ENCODE assay signal across 11 mouse cellular contexts in the genomic region with DNA sequence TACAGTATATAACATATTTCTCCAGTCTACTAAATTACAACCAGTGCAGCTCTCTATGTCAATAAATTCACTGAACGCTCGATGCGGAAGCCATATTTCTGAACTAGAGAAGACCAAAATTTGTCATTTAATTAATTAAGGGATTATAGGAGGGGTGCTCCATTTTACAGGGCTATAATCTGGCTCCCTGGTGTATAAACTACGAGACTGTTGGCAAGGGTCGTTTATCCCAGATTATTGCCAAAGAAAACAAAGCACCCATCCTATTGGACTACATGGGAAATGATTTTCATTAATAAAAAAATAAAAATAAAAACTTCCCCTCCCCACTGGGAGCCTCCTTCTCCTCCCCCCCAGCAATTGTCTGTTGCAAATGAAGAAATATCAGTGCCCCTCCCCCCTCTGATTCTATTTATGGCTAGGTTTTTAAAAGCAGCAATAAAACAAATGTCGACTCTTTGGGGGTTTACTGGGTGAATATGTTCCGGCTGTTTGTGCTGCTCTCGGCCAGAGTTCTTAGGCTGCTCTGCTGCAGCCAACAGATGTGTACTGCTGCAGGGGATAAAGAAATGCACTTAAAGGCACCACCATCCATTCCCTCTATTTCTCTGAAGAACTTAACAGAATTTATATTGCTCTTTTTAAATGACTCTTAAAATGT. TPM values are rescaled to one million over a fixed set of nuclear protein-coding genes. Genes with fewer than 3 reads are reported as not detected.
DNase-seq lines count a peak whose midpoint lies in the region; ATAC-seq and TF ChIP-seq lines count a peak whose summit lies in the region.
"Had no signal": no experiment of that assay in that cellular context is flagged by ENCODE, and none has a peak within 500 bp of the region (broad histone marks: within the 10 kb centered on the region; RNA-seq: fewer than 3 reads in every experiment).

No protein-coding gene starts in this region.

- 42% methylated on average over 8 of the region's 8 CpGs for WGBS in forebrain, embryonic 15.5 days
- WGBS in forebrain, embryonic 11.5 days = 71% methylated on average over 8 of the region's 8 CpGs
- 29% methylated on average over 8 of the region's 8 CpGs for WGBS in neural tube, embryonic 12.5 days
- WGBS in limb, embryonic 10.5 days = 47% methylated on average over 8 of the region's 8 CpGs
- 81% methylated on average over 8 of the region's 8 CpGs for WGBS in liver, embryonic 12.5 days (ENCODE audit: insufficient replicate concordance)
- WGBS in liver, postnatal 0 days (ENCODE audit: insufficient replicate concordance) = 82% methylated on average over 8 of the region's 8 CpGs

- peaks cover 21% of the 10 kb centered on the region for H3K4me1 ChIP-seq in forebrain, embryonic 15.5 days
- no peaks in the 10 kb centered on the region for H3K4me1 ChIP-seq in forebrain, embryonic 11.5 days (replicated peaks; ENCODE audit: control insufficient read depth, insufficient read depth, low read length)
- H3K4me1 ChIP-seq in neural tube, embryonic 12.5 days = peaks cover 8% of the 10 kb centered on the region
- H3K4me1 ChIP-seq in limb, embryonic 10.5 days = peaks cover 30% of the 10 kb centered on the region
- H3K4me1 ChIP-seq in liver, embryonic 12.5 days = no peaks in the 10 kb centered on the region
- H3K4me1 ChIP-seq in liver, postnatal 0 days (ENCODE audit: insufficient read depth) = no peaks in the 10 kb centered on the region
- H3K4me1 ChIP-seq: liver, embryonic 13.5 days had no signal

- no peak for DNase-seq in forebrain, embryonic 11.5 days (ENCODE audit: low spot score)
- no peak for DNase-seq in neural tube, embryonic 10.5 days (ENCODE audit: extremely low spot score, low spot score)
- DNase-seq in limb, embryonic 10.5 days (ENCODE audit: low spot score) = no peak
- no peak for DNase-seq in liver, postnatal 0 days
- no peak for DNase-seq in embryo, embryonic 9.5 days (ENCODE audit: extremely low spot score)
- DNase-seq: liver, embryonic 13.5 days; thymus, postnatal 14 days had no signal

- TF ChIP-seq EP300 in liver, postnatal 0 days (IDR thresholded peaks at IDR 0.05; ENCODE audit: low read depth) = no peak

- TF ChIP-seq CTCF in liver, postnatal 0 days (IDR thresholded peaks at IDR 0.05; ENCODE audit: low read depth) = no peak

- 0 out of 2 replicates have a peak overlapping the region, but pooled peaks have one; percentile 4 for H3K4me2 ChIP-seq in forebrain, embryonic 15.5 days (replicated peaks)
- no peak overlapping the region for H3K4me2 ChIP-seq in forebrain, embryonic 11.5 days (ENCODE audit: low read depth, low read length, severe bottlenecking)
- peak overlapping the region; percentile 25; the same call in 1 of the 2 replicates for H3K4me2 ChIP-seq in neural tube, embryonic 12.5 days (replicated peaks)
- H3K4me2 ChIP-seq in liver, embryonic 12.5 days = no peak overlapping the region
- no peak overlapping the region for H3K4me2 ChIP-seq in liver, postnatal 0 days (ENCODE audit: low read depth, low read length)
- H3K4me2 ChIP-seq: liver, embryonic 13.5 days had no signal

- no peaks in the 10 kb centered on the region for H3K9me3 ChIP-seq in forebrain, embryonic 15.5 days
- no peaks in the 10 kb centered on the region for H3K9me3 ChIP-seq in forebrain, embryonic 11.5 days (ENCODE audit: control insufficient read depth, low read length)
- no peaks in the 10 kb centered on the region for H3K9me3 ChIP-seq in neural tube, embryonic 12.5 days
- no peaks in the 10 kb centered on the region for H3K9me3 ChIP-seq in limb, embryonic 10.5 days (replicated peaks)
- H3K9me3 ChIP-seq in liver, embryonic 12.5 days (replicated peaks) = no peaks in the 10 kb centered on the region
- no peaks in the 10 kb centered on the region for H3K9me3 ChIP-seq in liver, postnatal 0 days (ENCODE audit: low read length)
- H3K9me3 ChIP-seq: liver, embryonic 13.5 days had no signal

- peaks cover 5% of the 10 kb centered on the region; the same call in 1 of the 2 replicates for H3K36me3 ChIP-seq in forebrain, embryonic 15.5 days
- no peaks in the 10 kb centered on the region for H3K36me3 ChIP-seq in forebrain, embryonic 11.5 days (ENCODE audit: control insufficient read depth, insufficient read depth, low read length)
- no peaks in the 10 kb centered on the region for H3K36me3 ChIP-seq in neural tube, embryonic 12.5 days
- H3K36me3 ChIP-seq in limb, embryonic 10.5 days = peaks cover 9% of the 10 kb centered on the region
- peaks cover 10% of the 10 kb centered on the region for H3K36me3 ChIP-seq in liver, embryonic 12.5 days
- H3K36me3 ChIP-seq in liver, postnatal 0 days (replicated peaks; ENCODE audit: insufficient read depth, low read length) = peaks cover 12% of the 10 kb centered on the region; the same call in 1 of the 2 replicates

- H3K9ac ChIP-seq in forebrain, embryonic 15.5 days (replicated peaks) = no peak overlapping the region
- no peak overlapping the region for H3K9ac ChIP-seq in forebrain, embryonic 11.5 days (ENCODE audit: low read length)
- H3K9ac ChIP-seq in neural tube, embryonic 12.5 days = no peak overlapping the region
- H3K9ac ChIP-seq in liver, embryonic 12.5 days = no peak overlapping the region
- H3K9ac ChIP-seq in liver, postnatal 0 days (replicated peaks) = no peak overlapping the region
- H3K9ac ChIP-seq: liver, embryonic 13.5 days had no signal

- no peak for ATAC-seq in forebrain, embryonic 15.5 days (replicated peaks)
- no peak for ATAC-seq in forebrain, embryonic 11.5 days (replicated peaks; ENCODE audit: low FRiP score)
- ATAC-seq in neural tube, embryonic 12.5 days (ENCODE audit: low FRiP score, low read depth) = no peak
- no peak for ATAC-seq in liver, embryonic 12.5 days
- ATAC-seq in liver, postnatal 0 days = no peak

- H3K27ac ChIP-seq in forebrain, embryonic 15.5 days (replicated peaks) = peak overlapping the region; percentile 51
- H3K27ac ChIP-seq in forebrain, embryonic 11.5 days (ENCODE audit: low read depth, low read length) = no peak overlapping the region
- H3K27ac ChIP-seq in neural tube, embryonic 12.5 days = peak overlapping the region; percentile 15; the same call in 1 of the 2 replicates
- peak overlapping the region; percentile 36; the same call in 1 of the 2 replicates for H3K27ac ChIP-seq in limb, embryonic 10.5 days
- no peak overlapping the region for H3K27ac ChIP-seq in liver, embryonic 12.5 days
- no peak overlapping the region for H3K27ac ChIP-seq in liver, postnatal 0 days (ENCODE audit: low read depth)
- H3K27ac ChIP-seq: liver, embryonic 13.5 days had no signal

- H3K4me3 ChIP-seq in forebrain, embryonic 15.5 days = no peak overlapping the region
- H3K4me3 ChIP-seq in forebrain, embryonic 11.5 days (ENCODE audit: low read depth, low read length) = no peak overlapping the region
- H3K4me3 ChIP-seq in neural tube, embryonic 12.5 days = no peak overlapping the region
- no peak overlapping the region for H3K4me3 ChIP-seq in limb, embryonic 10.5 days
- H3K4me3 ChIP-seq in liver, embryonic 12.5 days = no peak overlapping the region
- no peak overlapping the region for H3K4me3 ChIP-seq in liver, postnatal 0 days (ENCODE audit: low read depth, low read length)
- H3K4me3 ChIP-seq: liver, embryonic 13.5 days had no signal

- no peaks in the 10 kb centered on the region for H3K27me3 ChIP-seq in forebrain, embryonic 15.5 days
- H3K27me3 ChIP-seq in forebrain, embryonic 11.5 days (ENCODE audit: control insufficient read depth, insufficient read depth, low read length) = no peaks in the 10 kb centered on the region
- H3K27me3 ChIP-seq in neural tube, embryonic 12.5 days (replicated peaks) = no peaks in the 10 kb centered on the region
- H3K27me3 ChIP-seq in limb, embryonic 10.5 days (ENCODE audit: low read depth, poor library complexity, severe bottlenecking) = no peaks in the 10 kb centered on the region
- no peaks in the 10 kb centered on the region for H3K27me3 ChIP-seq in liver, embryonic 12.5 days (replicated peaks)
- no peaks in the 10 kb centered on the region for H3K27me3 ChIP-seq in liver, postnatal 0 days (ENCODE audit: insufficient read depth, low read length)
- H3K27me3 ChIP-seq: liver, embryonic 13.5 days had no signal

RNA-seq across cellular contexts. Expression of gene Gm28047, which starts 30.7 kb away (rescaled TPM):
- not detected in 2 replicates for polyA plus RNA-seq in forebrain, embryonic 15.5 days (2015; fragmentation: Nextera tagmentation; extraction: Ambion mirVana)
- 0.37 TPM in 1 of 2 replicates, not detected in the other for polyA plus RNA-seq in forebrain, embryonic 11.5 days (2014; fragmentation: Nextera tagmentation; extraction: Ambion mirVana)
- not detected in 2 replicates for polyA plus RNA-seq in neural tube, embryonic 12.5 days (2016; fragmentation: Nextera tagmentation; extraction: Ambion mirVana)
- polyA plus RNA-seq in limb, embryonic 10.5 days (2016; fragmentation: Nextera tagmentation; extraction: Ambion mirVana) = 0.31 TPM in 1 of 2 replicates, not detected in the other
- polyA plus RNA-seq in liver, embryonic 12.5 days (2016; fragmentation: Nextera tagmentation; extraction: Ambion mirVana) = not detected in 2 replicates
- not detected in 2 replicates for polyA plus RNA-seq in liver, postnatal 0 days (2015; fragmentation: Nextera tagmentation; extraction: Ambion mirVana)
- polyA plus RNA-seq: cortical plate, adult 2 months; liver, embryonic 13.5 days had no signal

RNA-seq across cellular contexts. Expression of gene Atf7, which starts 31.1 kb away (rescaled TPM):
- polyA plus RNA-seq in forebrain, embryonic 15.5 days (2015; fragmentation: Nextera tagmentation; extraction: Ambion mirVana) = 24.6 and 25.1 TPM in 2 replicates
- 15.1 and 15.5 TPM in 2 replicates for polyA plus RNA-seq in forebrain, embryonic 11.5 days (2014; fragmentation: Nextera tagmentation; extraction: Ambion mirVana)
- 22.0 and 23.9 TPM in 2 replicates for polyA plus RNA-seq in neural tube, embryonic 12.5 days (2016; fragmentation: Nextera tagmentation; extraction: Ambion mirVana)
- 22.2 and 27.0 TPM in 2 replicates for polyA plus RNA-seq in limb, embryonic 10.5 days (2016; fragmentation: Nextera tagmentation; extraction: Ambion mirVana)
- polyA plus RNA-seq in liver, embryonic 12.5 days (2016; fragmentation: Nextera tagmentation; extraction: Ambion mirVana) = 11.5 and 14.3 TPM in 2 replicates
- 7.7 and 8.1 TPM in 2 replicates for polyA plus RNA-seq in liver, postnatal 0 days (2015; fragmentation: Nextera tagmentation; extraction: Ambion mirVana)

Comparison
In these comparisons a context has a peak if more than half of its experiments do, and no peak if none do; other contexts are left out.
1. H3K27ac ChIP-seq: peak in forebrain, embryonic 15.5 days (single experiment), neural tube, embryonic 12.5 days (single experiment) and limb, embryonic 10.5 days (single experiment); none in forebrain, embryonic 11.5 days (single experiment), liver, embryonic 12.5 days (single experiment) and liver, postnatal 0 days (single experiment).
2. H3K4me2 ChIP-seq: peak in forebrain, embryonic 15.5 days (single experiment) and neural tube, embryonic 12.5 days (single experiment); none in forebrain, embryonic 11.5 days (single experiment), liver, embryonic 12.5 days (single experiment) and liver, postnatal 0 days (single experiment).